Mouse (Mus musculus): Measurements from ENCODE around the gene Gm26566.
"Not testable (repeated sequence)": the region's sequence is repeated elsewhere in the genome, so short reads cannot be mapped to it uniquely, and the experiment has no call there.

Gm26566 gene

DNA sequence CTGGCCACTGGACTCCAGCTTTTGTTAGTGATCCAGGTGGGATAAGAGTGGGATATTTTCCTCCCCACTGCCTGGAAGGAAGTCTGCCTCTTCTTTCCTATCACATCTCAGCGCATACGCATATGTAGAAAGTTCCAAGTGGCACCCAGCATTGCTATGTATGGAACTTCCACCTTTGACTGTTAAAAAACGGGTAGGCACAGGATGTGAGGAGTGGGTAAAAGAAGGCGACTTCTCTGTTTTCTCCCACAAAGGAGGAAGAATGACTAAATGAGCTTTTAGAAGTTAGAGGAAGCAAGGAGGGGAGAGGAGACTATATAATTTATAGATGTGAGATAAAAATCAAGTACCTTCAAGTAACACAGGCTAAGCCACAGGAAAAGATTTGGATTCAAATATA is 19.8 kb downstream of the Gm26566 start:
- DNase-seq = no peak

DNA sequence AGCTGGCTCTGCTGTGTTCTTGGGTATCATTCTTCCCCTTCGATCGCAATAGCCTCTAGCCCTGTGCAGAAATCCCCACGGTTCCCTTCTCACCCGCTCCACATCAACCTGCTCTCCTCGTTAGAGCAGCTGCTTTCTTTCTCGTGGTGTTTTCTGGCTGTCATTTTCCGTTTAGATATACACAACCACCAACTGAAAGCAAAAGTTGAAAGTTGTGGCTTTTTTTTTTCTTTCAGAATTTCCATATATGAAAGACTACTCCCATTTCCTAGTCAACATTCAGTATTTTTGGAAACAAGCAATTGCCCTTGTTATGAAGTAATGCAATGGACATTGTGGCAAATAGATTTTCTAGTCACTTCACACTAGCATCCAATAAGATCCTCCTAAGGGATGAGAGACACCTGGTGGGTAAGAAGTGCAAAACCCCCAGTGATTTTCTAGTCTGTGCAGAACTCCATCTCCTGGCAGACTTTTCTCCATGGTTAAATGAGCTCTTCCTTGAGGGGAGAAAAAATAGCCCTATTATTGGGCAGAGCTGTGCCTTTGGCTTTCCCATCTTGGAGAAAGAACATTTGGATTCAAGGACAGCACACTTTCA is 21.3 kb downstream of the Gm26566 start:
- no peak for DNase-seq

DNA sequence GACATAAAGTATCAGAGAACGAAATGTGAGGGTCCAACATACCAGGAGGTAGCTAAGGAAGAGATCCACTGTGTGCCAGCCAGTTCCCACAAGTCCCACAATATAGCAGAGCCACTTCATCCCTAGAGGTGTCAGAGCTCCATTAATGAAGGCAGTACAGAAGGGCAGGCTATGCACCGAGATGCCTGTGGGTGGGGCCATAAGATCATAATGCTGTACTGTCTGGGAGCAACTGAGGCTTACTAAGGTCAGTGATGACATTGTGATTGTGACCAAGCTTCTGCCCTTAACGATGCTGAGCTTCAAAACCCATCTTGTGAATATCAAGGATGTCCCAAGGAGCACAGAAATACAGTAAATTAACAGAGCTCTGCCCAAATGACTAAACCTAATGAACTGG is 22.6 kb downstream of the Gm26566 start:
- DNase-seq = no peak

DNA sequence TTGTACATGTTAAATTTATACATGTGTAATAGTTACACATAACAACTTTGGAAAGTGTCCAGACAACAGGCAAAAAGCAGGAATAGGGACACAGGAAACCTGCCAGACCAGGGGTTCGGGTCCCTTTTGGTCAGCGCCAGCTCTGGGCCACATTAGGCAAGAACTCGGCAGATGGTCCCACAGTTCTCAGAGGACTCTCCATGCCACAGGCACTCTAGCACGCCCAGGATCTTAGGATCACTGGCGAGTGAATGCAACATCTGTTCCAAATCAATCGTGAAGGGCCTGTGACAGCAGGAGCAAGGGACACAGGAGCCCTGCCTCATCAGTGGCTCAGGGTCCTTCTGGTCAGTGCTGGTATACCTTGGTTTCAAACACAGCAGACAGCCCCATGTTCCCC is 28.3 kb downstream of the Gm26566 start:
- DNase-seq = no peak

DNA sequence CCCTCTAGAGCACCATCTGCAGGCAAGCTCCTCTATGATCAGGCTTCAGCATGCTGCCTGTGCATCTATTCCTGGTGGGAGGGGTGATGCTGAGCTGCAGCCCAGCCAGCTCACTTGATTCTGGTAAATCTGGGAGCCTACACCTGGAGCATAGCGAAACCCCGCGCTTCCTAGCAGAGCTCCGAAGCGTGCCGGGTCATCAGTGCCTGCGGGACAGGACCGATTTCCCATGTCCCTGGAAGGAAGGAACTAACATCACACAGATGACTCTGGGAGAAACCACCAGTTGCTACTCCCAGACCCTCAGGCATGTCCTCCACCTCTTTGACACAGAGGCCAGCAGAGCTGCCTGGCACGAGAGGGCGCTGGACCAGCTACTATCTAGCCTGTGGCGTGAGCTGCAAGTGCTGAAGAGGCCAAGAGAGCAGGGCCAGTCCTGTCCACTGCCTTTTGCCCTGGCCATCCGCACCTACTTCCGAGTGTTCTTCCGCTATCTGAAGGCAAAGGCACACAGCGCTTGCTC is 33.3 kb downstream of the Gm26566 start, which contains the start of gene Gm13271:
TSS of gene Gm13271 (plus strand) at position 51 of the 523 bp plus-strand sequence.
- DNase-seq = peak; percentile 65

DNA sequence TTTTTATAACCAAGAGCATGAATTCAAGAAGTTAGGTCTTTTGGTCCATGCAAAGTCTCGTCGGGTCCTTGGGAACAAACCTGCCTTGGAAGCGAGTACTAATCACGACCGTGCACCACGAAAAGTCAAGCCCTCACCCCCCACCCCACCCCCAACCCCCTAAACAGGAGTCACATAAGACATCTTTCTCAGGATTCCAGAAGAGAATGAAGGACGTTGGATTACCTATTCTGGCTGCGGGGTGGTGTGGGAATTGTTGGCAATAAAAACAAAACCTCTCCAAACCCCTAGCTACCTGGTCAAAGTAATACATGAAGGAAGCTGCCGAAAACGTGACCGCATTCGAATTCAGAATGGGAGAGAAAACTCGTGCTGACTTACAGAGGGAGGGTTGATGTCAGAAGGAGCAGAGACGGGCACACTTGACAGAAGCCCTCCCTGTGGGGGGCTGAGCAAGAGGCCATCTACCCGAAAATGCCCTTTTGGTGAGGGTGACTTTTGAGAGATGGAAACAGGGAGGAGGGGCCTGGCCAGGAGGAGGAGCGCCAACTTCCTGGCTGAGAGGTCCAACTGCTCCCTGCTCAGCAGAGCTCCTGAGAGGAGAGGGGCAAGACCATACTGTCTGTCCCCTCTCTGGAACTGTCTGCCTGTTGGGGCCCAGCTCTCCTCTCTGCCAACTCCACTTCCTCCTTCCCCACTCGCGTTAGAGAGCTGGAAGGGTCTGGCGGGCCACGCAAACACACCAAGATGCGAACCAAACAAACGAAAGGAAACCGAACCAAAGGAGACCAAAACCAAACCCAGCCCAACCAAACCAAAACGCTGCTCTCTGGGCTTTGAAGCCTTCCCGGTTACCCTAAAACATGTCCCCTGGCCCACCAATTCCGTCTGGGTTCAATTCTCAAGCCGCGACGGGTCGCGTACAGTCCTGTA is 35.2 kb downstream of the Gm26566 start:
- peak; percentile 54 for DNase-seq

DNA sequence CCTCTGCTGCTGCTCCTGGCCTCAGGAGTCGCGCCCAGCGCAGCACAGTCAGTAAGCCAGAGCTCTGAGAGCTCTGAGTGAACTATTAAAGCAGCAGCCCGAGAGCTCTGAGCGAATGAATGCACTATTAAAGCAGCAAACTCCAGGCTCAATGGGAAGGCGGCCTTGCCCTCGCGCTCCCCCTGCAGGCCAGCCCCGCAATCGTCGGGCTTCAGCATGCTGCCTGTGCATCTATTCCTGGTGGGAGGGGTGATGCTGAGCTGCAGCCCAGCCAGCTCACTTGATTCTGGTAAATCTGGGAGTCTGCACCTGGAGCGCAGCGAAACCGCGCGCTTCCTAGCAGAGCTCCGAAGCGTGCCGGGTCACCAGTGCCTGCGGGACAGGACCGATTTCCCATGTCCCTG is 36.0 kb downstream of the Gm26566 start:
- DNase-seq = peak; percentile 93

DNA sequence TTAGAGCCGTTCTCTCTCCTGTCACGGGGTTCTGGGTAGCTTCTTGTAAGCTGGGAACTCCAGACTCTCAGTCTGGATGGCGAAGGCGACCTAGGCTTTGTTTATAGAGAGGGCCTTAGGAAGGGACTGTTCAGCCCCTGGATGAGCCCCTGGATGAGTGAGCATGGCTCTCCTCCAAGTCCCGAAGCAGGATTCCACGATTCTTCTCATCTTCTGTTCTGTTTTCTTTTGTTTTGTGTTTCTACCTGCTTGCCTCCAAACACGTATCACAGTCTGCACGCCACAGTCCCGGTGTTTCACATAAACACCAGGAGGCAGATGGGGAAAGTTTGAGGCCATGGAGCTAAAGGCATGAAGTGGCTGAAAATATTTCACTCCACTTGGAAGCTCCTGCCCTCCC is 37.1 kb downstream of the Gm26566 start:
- DNase-seq = not testable (repeated sequence)

DNA sequence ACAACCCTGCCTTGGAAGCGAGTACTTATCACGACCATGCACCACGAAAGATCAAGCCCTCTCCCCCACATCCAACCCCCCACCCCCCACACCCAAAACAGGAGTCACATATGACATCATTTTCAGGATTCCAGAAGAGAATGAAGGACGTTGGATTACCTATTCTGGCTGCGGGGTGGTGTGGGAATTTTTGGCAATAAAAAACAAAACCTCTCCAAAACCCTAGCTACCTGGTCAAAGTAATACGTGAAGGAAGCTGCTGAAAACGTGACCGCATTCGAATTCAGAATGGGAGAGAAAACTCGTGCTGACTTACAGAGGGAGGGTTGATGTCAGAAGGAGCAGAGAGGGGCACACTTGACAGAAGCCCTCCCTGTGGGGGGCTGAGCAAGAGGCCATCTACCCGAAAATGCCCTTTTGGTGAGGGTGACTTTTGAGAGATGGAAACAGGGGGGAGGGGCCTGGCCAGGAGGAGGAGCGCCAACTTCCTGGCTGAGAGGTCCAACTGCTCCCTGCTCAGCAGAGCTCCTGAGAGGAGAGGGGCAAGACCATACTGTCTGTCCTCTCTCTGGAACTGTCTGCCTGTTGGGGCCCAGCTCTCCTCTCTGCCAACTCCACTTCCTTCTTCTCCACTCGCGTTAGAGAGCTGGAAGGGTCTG is 38.1 kb downstream of the Gm26566 start, which contains the start of gene Gm13283:
TSS of gene Gm13283 (plus strand) at position 510 of the 659 bp plus-strand sequence.
- peak; percentile 35 for DNase-seq

DNA sequence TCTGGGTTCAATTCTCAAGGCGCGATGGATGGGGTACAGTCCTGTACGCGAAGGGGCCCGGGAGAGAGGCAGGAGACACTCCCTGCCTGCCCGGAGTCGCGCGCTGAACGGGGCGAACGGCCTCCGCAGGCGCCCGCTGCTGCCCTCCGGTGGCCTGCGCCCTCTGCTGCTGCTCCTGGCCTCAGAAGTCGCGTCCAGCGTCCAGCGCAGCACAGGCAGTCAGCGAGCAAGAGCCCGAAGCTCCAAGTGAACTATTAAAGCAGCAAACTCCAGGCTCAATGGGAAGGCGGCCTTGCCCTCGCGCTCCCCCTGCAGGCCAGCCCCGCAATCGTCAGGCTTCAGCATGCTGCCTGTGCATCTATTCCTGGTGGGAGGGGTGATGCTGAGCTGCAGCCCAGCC is 38.8 kb downstream of the Gm26566 start:
- peak; percentile 81 for DNase-seq

DNA sequence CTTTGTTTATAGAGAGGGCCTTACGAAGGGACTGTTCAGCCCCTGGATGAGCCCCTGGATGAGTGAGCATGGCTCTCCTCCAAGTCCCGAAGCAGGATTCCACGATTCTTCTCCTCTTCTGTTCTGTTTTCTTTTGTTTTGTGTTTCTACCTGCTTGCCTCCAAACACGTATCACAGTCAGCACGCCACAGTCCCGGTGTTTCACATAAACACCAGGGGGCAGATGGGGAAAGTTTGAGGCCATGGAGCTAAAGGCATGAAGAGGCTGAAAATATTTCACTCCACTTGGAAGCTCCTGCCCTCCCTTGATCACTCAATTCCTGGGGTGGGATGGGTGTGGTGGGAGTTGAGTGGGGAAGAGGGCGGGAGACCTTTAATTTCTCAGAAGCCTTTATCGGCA is 40.2 kb downstream of the Gm26566 start:
- DNase-seq = peak; percentile 48

DNA sequence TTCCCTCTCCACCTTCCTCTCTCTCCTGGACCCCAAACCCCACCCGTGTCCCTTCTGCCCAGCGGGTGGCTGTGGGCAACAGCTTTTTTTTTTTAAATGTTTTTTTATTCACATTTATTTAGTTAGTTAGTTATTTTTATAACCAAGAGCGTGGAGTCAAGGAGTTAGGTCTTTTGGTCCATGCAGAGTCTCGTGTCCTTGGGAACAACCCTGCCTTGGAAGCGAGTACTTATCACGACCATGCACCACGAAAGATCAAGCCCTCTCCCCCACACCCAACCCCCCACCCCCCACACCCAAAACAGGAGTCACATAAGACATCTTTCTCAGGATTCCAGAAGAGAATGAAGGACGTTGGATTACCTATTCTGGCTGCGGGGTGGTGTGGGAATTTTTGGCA is 40.7 kb downstream of the Gm26566 start:
- DNase-seq = peak; percentile 13

DNA sequence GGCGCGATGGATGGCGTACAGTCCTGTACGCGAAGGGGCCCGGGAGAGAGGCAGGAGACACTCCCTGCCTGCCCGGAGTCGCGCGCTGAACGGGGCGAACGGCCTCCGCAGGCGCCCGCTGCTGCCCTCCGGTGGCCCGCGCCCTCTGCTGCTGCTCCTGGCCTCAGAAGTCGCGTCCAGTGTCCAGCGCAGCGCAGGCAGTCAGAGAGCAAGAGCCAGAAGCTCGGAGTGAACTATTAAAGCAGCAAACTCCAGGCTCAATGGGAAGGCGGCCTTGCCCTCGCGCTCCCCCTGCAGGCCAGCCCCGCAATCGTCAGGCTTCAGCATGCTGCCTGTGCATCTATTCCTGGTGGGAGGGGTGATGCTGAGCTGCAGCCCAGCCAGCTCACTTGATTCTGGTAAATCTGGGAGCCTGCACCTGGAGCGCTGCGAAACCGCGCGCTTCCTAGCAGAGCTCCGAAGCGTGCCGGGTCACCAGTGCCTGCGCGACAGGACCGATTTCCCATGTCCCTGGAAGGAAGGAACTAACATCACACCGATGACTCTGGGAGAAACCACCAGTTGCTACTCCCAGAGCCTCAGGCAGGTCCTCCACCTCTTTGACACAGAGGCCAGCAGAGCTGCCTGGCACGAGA is 41.9 kb downstream of the Gm26566 start:
- DNase-seq = peak; percentile 68
